Mouse (Mus musculus) stomach, embryonic 16.5 days (tissue): ENCODE results near the gene Phf19. TPM values are rescaled to one million over a fixed set of nuclear protein-coding genes. Genes with fewer than 3 reads are reported as not detected.

ENCODE experiments used
- ATAC-seq: fragments of 200-750 bp; cut with Nextera tagmentation; 2 replicates; pipeline ENCODE4 v1.8.0; 2017; ENCODE audit warnings: moderate number of reproducible peaks, moderate TSS enrichment; ENCODE audit not compliant: insufficient read depth, low FRiP score
- H3K27ac ChIP-seq: fragments of 300-500 bp; sonication (generic); 2 replicates; pipeline ENCODE4 v1.5.1; 2014; ENCODE audit warnings: low read length
- H3K27me3 ChIP-seq: fragments of 300-500 bp; sonication (generic); 2 replicates; pipeline ENCODE4 v1.6.1; 2014; ENCODE audit warnings: low read length, control low read depth, mixed read lengths; ENCODE audit not compliant: control insufficient read depth, insufficient read depth
- H3K36me3 ChIP-seq: fragments of 300-500 bp; sonication (generic); 2 replicates; pipeline ENCODE4 v1.6.1; 2014; ENCODE audit warnings: low read length; ENCODE audit not compliant: control insufficient read depth, insufficient read depth
- H3K4me1 ChIP-seq: fragments of 300-500 bp; sonication (generic); 2 replicates; pipeline ENCODE4 v1.6.1; 2014; ENCODE audit warnings: low read length, control low read depth, mixed read lengths; ENCODE audit not compliant: control insufficient read depth, insufficient read depth
- H3K4me2 ChIP-seq: fragments of 300-500 bp; sonication (generic); 2 replicates; pipeline ENCODE4 v1.6.1; 2014; ENCODE audit warnings: low read depth, low read length, mixed read lengths
- H3K4me3 ChIP-seq: fragments of 300-500 bp; sonication (generic); replicated peaks from 2 replicates; pipeline ENCODE4 v1.5.1; 2014; ENCODE audit warnings: mild to moderate bottlenecking, low read length
- H3K9ac ChIP-seq: fragments of 300-500 bp; sonication (generic); 2 replicates; pipeline ENCODE4 v1.6.1; 2014; ENCODE audit warnings: low read length
- H3K9me3 ChIP-seq: fragments of 300-500 bp; sonication (generic); replicated peaks from 2 replicates; pipeline ENCODE4 v1.6.1; 2016; ENCODE audit warnings: low read length, control low read depth; ENCODE audit not compliant: control insufficient read depth
- WGBS: fragments of 180-500 bp; shearing (Covaris S2); extraction: QIAGEN DNeasy Blood & Tissue Kit; methylation state at CpG from one replicate; pipeline ENCODE4 v1.1.7; 2014; 5-methylcytosine and 5-hydroxymethylcytosine counted together
- polyA plus RNA-seq: library from polyadenylated mRNA; unstranded; fragments of >200 nt; fragmentation: Nextera tagmentation; extraction: Ambion mirVana; gene quantifications from 2 replicates; pipeline ENCODE4 v1.2.1, GENCODE M21; 2015

Gene Phf19
- polyA plus RNA-seq, 1 experiment from 2014 or later = 7.6 TPM

DNA sequence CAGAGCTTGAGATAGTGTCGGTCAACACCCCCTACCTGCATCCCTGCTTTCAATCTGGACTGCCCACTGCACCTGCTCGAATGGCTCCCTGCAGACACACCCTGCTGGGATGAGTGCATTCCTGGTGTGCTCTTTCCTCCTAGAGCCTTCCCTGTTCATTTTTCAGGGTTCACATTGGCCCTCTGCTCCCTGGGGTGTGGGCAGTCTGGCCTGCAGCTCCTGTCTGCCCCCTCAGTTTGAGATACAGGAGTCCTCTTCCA, 927 bp upstream of the Phf19 start:
- no peaks in the 10 kb centered on the region for H3K27me3 ChIP-seq
- no peak overlapping the region for H3K27ac ChIP-seq
- no peaks in the 10 kb centered on the region for H3K36me3 ChIP-seq
- 16% methylated on average over 2 of the region's 2 CpGs for WGBS
- H3K4me1 ChIP-seq = 0 out of 2 replicates have a peak, but pooled peaks cover 4% of the 10 kb centered on the region
- no peak overlapping the region for H3K9ac ChIP-seq
- H3K4me3 ChIP-seq = peak overlapping the region; percentile 72; the same call in 1 of the 2 replicates
- H3K9me3 ChIP-seq = no peaks in the 10 kb centered on the region
- no peak; the same call in 1 of the 2 replicates for ATAC-seq
- H3K4me2 ChIP-seq = peak overlapping the region; percentile 90

DNA sequence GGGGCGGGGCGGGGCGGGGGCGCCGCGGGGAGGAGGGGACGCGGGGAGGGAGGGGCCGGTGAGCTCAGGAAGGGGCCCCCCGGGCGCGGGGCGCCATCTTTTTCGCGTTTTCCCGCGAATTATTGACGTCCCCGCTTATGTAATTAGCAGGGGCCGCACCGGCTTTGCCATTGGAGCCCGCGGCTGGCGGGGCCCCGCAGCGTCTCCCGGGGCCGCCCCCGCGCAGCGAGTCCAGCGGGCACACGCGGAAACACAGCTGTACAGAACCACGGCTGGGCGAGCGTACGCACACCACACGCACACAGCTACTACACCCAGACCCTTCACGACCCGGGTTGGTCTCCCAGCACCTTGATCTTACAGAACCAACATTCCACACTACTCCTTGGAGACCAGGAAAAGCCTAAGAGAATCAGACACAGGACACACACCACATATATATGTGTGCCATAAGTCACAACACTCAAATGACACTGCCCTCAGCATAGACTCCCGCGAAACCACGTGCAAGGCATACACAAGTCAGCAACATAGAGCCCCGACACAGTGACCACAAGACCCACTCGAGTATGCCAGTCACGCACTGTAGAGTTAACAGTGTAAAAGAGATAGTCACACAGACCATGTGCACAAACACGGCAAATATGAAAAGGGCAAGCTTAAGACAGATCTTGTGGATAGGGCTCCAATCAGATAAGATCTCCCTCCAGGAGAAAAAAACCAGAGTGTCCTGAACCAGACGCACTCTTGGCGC, 420 bp upstream of the Phf19 start:
- Histone ChIP-seq H3K27ac (0 out of 2 replicates have a peak overlapping the region, but pooled peaks have one; percentile 44), H3K9ac (peak overlapping the region; percentile 80), H3K4me3 (peak overlapping the region; percentile 72), H3K9me3 (no peaks in the 10 kb centered on the region), H3K36me3 (no peaks in the 10 kb centered on the region), H3K27me3 (no peaks in the 10 kb centered on the region), H3K4me2 (peak overlapping the region; percentile 90), H3K4me1 (0 out of 2 replicates have a peak, but pooled peaks cover 4% of the 10 kb centered on the region)
- 2% methylated on average over 42 of the region's 50 CpGs for WGBS
- ATAC-seq = peak; percentile 55; the same call in 1 of the 2 replicates

DNA sequence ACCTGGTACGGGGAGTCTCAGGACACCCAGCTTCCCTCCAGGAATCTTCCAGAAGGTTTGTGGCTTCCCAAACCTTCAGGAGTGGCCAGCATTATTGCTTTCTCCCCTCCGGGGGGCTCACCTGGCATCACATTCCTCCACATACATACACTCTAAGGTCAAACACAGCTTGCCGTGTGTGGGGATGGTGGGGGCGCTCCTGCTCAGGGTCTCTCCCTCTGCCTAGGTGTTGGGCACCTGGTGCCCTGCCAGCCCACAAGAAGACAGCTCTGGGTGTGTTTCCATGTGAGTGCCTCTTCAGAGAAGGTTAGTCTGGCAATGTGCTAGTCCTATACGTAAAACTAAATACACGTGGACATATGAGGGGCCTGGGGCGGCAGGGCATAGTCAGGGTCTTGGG, 1.2 kb downstream of the Phf19 start:
- no peak for ATAC-seq
- 47% methylated on average over 7 of the region's 7 CpGs for WGBS
- H3K27ac ChIP-seq = no peak overlapping the region

DNA sequence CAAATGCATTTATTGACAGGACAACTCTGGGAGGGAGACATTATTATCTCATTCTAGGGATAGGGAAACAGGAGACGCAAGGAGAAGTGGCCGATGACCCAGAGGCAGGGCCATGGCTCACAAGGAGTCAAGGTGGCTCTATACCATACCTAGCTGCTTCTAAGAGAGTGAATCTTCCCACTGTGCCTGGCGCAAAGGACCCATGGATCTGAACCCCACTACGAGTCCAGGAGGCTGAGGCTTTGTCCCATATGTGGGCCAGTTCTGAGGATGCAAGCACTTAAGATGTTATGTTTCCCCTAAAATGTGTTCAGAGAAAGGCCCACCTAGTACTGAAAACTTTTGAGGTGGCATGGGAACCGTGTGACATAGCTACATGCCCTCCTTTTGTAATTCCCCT, 2.0 kb downstream of the Phf19 start:
- H3K9ac ChIP-seq = 0 out of 2 replicates have a peak overlapping the region, but pooled peaks have one; percentile 17
- H3K4me2 ChIP-seq = no peak overlapping the region
- H3K4me3 ChIP-seq = no peak overlapping the region

More for the DNA sequence above, 1.2 kb downstream of the Phf19 start:
- Histone ChIP-seq H3K4me3 (peak overlapping the region; percentile 72), H3K9ac (peak overlapping the region; percentile 80; the same call in 1 of the 2 replicates), H3K4me1 (0 out of 2 replicates have a peak, but pooled peaks cover 4% of the 10 kb centered on the region), H3K9me3 (no peaks in the 10 kb centered on the region), H3K36me3 (no peaks in the 10 kb centered on the region), H3K27me3 (no peaks in the 10 kb centered on the region), H3K4me2 (peak overlapping the region; percentile 90)

DNA sequence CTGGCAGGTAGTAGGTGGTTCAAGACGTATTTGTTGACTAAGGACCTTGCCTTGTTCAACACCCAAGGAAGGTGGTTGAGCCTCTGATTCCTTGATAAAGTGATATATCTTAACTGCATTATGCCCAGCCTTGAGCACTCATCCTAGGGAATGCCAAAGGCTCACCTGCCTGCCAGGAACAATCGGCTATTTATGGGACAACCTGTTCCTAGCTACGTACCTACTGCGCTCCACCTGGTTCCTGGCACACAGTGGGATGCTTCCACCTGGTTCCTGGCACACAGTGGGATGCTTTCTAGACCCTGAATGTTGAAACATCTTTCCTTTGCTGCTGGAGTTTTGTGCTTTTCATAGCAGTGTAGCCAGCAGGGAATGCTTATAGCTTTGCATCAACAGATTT, 4.1 kb downstream of the Phf19 start:
- no peak for ATAC-seq
- 91% methylated on average over 4 of the region's 4 CpGs for WGBS
- no peak overlapping the region for H3K4me2 ChIP-seq
- H3K9me3 ChIP-seq = no peaks in the 10 kb centered on the region
- H3K36me3 ChIP-seq = no peaks in the 10 kb centered on the region
- H3K27me3 ChIP-seq = no peaks in the 10 kb centered on the region
- H3K4me1 ChIP-seq = peaks cover 13% of the 10 kb centered on the region; the same call in 1 of the 2 replicates
- H3K9ac ChIP-seq = no peak overlapping the region
- no peak overlapping the region for H3K27ac ChIP-seq
- no peak overlapping the region for H3K4me3 ChIP-seq

More for the DNA sequence above, 2.0 kb downstream of the Phf19 start:
- no peak for ATAC-seq
- Histone ChIP-seq H3K27ac (no peak overlapping the region), H3K36me3 (no peaks in the 10 kb centered on the region), H3K9me3 (no peaks in the 10 kb centered on the region), H3K4me1 (peaks cover 6% of the 10 kb centered on the region; the same call in 1 of the 2 replicates), H3K27me3 (no peaks in the 10 kb centered on the region)
- whole genome bisulfite sequencing = 84% methylated on average over 5 of the region's 5 CpGs

DNA sequence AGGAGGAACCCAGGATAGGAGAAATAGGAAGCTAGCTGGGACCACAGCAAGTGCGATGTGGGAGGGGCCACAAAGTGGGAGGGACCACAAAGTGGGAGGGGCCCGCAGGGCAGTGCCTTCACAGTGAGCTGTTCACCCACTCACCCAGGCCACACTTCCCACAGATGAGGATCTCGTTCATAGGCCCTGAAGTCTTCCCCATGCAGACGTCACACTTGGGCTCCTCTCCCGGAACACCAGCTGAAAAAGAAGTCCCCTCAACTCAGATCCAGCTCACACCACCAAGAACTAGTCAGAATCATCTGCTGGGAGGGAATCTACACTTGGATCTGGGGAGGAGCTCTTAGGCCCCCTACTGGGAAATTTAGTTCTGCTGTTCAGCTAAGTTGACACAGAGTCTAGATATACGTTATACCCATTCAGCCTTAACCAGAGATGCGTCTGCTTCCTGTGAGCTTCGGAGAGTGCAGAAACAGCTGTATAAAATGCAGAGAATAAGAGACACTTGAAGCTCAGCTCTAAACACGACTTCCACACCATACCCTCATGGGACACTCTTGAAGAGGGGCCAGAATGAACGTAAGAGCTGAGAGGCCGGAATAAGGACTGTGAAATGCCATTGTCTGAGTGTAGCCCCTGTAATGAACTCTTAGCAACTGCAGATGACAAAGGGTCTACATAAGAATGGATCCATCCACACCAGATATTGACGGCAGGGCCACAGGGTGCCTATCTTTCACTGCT, 6.8 kb downstream of the Phf19 start:
- no peak overlapping the region for H3K27ac ChIP-seq
- H3K4me3 ChIP-seq = no peak overlapping the region
- H3K4me2 ChIP-seq = no peak overlapping the region
- no peaks in the 10 kb centered on the region for H3K27me3 ChIP-seq
- no peak for ATAC-seq
- no peaks in the 10 kb centered on the region for H3K9me3 ChIP-seq
- WGBS = 52% methylated on average over 12 of the region's 12 CpGs
- H3K9ac ChIP-seq = no peak overlapping the region
- H3K36me3 ChIP-seq = no peaks in the 10 kb centered on the region
- peaks cover 21% of the 10 kb centered on the region; the same call in 1 of the 2 replicates for H3K4me1 ChIP-seq

DNA sequence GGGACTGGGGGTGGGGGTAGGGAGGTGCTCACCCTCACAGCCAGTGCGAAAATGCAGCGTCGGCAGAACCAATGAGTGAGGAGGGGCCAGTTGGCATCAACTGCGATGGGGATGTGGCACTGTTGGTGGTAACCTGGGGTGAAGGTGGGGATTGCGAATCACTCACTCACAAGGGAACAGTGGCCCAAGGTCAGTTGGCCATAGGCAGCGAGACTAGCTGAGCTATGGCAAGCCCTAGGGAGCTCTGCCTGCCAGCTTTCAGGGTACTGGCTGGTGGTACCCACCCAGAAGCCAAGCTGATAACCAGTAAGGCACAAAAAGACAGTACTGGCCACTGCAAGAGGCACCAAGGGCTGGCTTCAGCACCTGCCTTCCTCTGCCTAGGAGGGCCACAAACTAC, 7.4 kb downstream of the Phf19 start:
- Histone ChIP-seq H3K4me2 (no peak overlapping the region), H3K4me3 (no peak overlapping the region), H3K36me3 (no peaks in the 10 kb centered on the region), H3K4me1 (peaks cover 21% of the 10 kb centered on the region; the same call in 1 of the 2 replicates), H3K27me3 (no peaks in the 10 kb centered on the region), H3K9ac (no peak overlapping the region), H3K27ac (no peak overlapping the region), H3K9me3 (no peaks in the 10 kb centered on the region)
- WGBS = 66% methylated on average over 6 of the region's 6 CpGs
- no peak for ATAC-seq

DNA sequence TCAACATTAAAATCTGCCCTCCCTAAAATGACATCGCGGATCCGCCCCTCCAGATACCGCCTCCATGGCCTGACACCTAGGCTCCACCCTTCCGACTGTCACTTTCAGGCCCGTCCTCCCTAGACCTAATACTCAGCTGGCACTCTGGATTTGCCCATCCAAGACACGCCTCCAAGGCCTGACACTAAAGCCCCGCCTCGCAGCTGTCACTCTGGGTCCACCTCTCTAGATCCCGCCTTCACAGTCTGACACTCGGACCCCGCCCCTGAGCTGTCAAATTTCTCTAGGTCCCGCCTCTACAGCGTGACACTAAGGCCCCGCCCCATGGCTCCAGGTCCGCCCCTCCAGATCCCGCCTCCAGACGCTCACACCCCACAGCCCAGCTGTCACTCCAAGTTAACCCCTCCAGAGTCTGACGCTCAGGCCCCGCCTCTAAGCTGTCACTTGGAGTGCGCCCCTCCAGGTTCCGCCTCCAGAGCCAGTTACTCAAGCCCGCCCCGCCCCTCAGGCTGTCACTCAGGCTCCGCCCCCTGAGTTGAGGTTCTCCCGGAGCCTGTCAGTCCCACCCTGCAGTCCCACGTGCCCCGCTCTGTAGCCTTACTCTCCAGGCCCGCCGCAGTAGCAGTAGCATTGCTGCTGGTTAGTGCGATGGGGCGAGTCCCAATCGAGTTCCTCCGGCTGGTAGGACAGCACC, 8.8 kb downstream of the Phf19 start:
- Histone ChIP-seq H3K9me3 (no peaks in the 10 kb centered on the region), H3K4me1 (peaks cover 21% of the 10 kb centered on the region; the same call in 1 of the 2 replicates), H3K9ac (peak overlapping the region; percentile 50; the same call in 1 of the 2 replicates), H3K4me2 (peak overlapping the region; percentile 65), H3K27ac (peak overlapping the region; percentile 63), H3K36me3 (no peaks in the 10 kb centered on the region), H3K4me3 (peak overlapping the region; percentile 39), H3K27me3 (no peaks in the 10 kb centered on the region)
- peak; percentile 98 for ATAC-seq
- under 1% methylated on average over 34 of the region's 34 CpGs for WGBS
